In genomic region chr7:49577096-49577495, GRCm38 (mm10) we compare ENCODE assay signal across 25 mouse cellular contexts. TPM values are rescaled to one million over a fixed set of nuclear protein-coding genes. Genes with fewer than 3 reads are reported as not detected.
"Had no signal": no experiment of that assay in that cellular context is flagged by ENCODE, and none has a peak within 500 bp of the region (broad histone marks: within the 10 kb centered on the region; RNA-seq: fewer than 3 reads in every experiment).

No protein-coding gene starts in this region.

- H3K4me3 ChIP-seq: midbrain, embryonic 10.5 days; midbrain, embryonic 12.5 days; myocyte; neural tube, embryonic 13.5 days; neural tube, embryonic 15.5 days had no signal

- H3K9ac ChIP-seq: lung, embryonic 14.5 days; midbrain, embryonic 12.5 days; neural tube, embryonic 13.5 days; neural tube, embryonic 15.5 days had no signal

- H3K27me3 ChIP-seq: midbrain, embryonic 12.5 days; neural tube, embryonic 13.5 days; neural tube, embryonic 15.5 days had no signal

- H3K27ac ChIP-seq: midbrain, embryonic 10.5 days; midbrain, embryonic 12.5 days; neural tube, embryonic 13.5 days; neural tube, embryonic 15.5 days had no signal

- H3K4me1 ChIP-seq: midbrain, embryonic 12.5 days; neural tube, embryonic 13.5 days; neural tube, embryonic 15.5 days had no signal

- ATAC-seq: midbrain, embryonic 16.5 days had no signal

- DNase-seq: lung, adult 18-20 months; lung, embryonic 14.5 days; lung, postnatal 10 days; lung, postnatal 4 days; midbrain, embryonic 14.5 days; retina, postnatal 1 day; right cerebral cortex, postnatal 25 days; right cerebral cortex, postnatal 4 days; spleen, adult 18-20 months; thymus, adult 18-20 months; thymus, postnatal 14 days; thymus, postnatal 36 days had no signal

RNA-seq across cellular contexts. Expression of gene Dbx1, which starts 59.6 kb away (rescaled TPM):
- total RNA-seq: megakaryocyte, adult 5-6 weeks; megakaryocyte-erythroid progenitor cell, adult 5-6 weeks had no signal
- polyA plus RNA-seq: liver, embryonic 16.5 days; lung, embryonic 14.5 days; lung, embryonic 16.5 days; myocyte; small intestine, adult 2 months; stomach, embryonic 14.5 days; thymus, postnatal 0 days had no signal
